Mouse (Mus musculus): ENCODE measurements around the gene Ocel1. TPM values are rescaled to one million over a fixed set of nuclear protein-coding genes. Genes with fewer than 3 reads are reported as not detected.

Gene Ocel1
- total RNA-seq, 4 experiments from 2014 or later = 15.9 to 18.8 (median 17.7) TPM

- no peak for DNase-seq
Observed at GRCm38 (mm10) chr8:71379512-71380075, 8.5 kb downstream of the Ocel1 start.

DNA sequence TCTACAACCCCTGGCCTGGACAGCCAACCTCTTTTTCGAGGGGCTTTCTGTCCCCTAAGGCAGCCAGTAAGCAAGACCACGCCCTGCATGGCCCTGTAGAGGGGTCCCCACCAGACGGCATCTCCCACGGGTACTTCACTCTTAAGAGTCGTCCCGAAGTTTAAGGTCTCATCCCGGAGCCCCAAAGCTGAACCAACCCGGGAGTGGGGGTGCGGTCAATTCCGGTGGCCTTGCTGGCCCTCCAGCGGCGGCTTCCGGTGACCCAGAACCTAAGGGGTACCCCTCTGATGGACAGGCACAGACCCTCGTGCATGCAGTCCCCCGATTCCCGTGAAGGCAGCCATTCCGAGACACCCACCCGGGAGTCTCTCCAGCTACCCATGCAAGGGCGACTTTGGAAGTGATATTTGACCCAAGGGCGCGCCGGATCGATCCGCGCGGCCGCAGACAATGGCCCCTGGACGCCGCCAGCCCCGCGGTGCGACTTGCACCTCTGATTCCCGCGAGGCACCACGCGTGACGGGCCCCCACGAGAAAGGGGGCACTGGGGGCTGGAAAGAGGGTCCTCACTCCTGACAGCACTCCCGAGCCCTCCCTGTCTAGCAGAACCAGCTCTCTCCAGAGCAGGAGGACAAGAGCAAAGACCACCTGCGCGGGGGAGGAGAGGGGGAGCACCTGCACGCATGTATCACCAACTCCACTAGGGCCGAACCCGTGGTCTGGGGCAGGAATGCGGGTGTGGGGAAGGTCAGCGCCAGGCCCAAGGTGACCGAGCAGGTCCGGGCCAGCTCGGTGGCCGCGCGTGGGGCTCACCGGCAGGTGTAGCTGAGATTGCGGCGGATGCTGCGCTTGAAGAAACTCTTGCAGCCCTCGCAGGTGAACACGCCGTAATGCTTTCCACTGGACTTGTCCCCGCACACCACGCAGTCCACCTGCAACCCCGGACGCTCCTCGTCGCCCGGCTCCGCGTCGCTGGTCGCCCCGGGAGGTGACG, 9.4 kb downstream of the Ocel1 start:
- no peak for DNase-seq

DNA sequence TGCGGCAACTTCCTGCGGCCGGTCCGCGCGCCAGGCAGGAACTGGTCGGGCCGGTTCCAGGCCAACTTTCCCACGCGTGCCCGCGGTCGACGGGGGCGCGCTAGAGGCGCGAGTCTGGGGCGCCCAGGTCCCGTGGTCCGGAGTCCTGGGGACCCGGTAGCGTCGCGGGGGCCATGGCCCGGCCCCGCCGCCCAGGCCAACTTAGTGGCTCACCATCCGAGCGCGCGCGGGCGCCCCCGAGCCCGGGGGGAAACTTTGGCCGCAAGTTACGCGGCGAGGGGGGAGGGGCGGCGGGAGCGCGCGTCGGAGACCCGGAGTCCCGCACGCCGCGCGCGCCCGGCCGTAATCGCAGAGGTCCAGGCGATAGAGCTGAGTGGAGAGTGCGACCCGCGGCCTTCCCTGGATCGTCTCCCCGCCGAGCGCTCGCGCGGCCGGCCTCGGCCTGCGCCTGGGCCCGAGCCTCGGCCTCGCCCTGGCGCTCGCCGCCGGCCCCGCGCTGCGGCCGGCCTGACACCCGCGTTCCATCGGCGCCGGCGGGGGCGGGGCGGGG, 10.4 kb downstream of the Ocel1 start, which contains the start of gene Nr2f6:
Nr2f6 (minus strand) TSS at position 540 of the 550 bp plus-strand sequence.
- no peak for DNase-seq

DNA sequence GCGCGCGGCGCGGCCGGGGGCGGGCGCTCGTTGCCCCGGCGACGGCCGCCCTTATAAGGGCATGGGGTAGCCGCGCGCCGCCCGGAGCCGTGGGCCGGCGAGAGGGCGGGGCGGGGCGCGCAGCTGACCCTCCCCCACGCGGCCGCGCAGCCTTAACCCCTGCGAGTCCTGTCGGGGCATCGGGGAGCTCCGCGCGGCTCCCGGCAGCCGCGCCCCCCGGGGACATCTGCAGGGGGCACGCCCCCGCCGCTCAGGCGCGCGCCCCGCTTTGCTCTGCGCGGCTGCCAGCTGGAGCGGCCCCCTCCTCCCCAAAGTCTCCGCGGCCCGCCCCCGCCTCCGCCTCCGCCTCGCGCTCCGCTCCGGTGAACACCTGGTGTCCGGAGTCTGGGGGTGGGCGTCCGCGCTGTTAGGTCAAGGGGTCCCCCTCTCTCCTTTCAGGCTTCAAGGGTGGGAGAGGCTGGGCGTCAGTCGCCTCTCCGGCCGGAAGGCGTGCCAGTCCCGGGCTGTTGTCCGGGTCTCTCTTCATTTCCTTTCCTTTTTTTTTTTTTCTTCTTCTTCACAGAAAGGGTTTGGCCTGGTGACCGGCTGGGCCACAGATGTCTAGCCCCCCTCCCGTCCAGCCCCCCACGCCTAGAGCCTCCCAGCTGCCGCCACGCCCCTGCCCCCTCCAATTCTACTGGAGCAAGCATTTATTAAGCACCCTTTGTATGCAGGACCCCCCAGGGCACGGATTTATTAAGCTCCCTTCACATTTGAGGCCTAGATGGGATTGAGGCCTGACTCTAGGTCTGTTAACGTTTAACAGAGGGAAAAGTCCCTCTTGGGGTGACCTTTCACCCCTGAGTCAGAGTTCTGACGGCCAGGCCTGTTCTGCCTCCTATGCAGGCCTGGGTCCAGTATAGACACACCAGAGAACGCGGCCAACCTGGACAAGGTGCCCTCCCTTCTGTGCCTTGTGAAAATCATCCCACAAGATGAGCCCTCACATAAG, 11.2 kb downstream of the Ocel1 start:
- DNase-seq = peak; percentile 84

DNA sequence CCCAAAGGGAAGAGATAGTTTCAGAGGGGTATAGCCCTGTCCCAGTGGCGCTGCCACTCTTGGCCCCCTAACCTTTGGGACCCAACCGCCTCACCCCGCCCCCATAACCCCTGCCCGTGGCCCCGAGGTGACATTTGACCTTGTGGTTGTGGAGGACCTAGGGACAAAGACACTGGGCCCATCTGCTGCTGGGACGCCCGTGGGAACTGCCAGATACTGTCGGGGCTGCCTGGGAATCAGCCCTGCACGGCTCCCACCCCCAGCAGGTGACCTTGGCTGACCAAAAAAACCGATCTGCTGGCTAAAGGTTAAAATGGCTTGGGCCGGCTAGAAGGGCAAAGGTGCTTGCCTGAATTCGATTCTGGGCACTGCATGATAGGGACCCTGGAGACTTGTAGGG, 12.3 kb downstream of the Ocel1 start:
- no peak for DNase-seq

- DNase-seq = no peak
Observed at GRCm38 (mm10) chr8:71383860-71384259, 12.8 kb downstream of the Ocel1 start.

- DNase-seq = no peak
Observed at GRCm38 (mm10) chr8:71385212-71385835, 14.2 kb downstream of the Ocel1 start.

GRCm38 (mm10) chr8:71388267-71388666, 17.2 kb downstream of the Ocel1 start:
- no peak for DNase-seq

GRCm38 (mm10) chr8:71391696-71392095, 20.6 kb downstream of the Ocel1 start:
- DNase-seq = peak; percentile 0

GRCm38 (mm10) chr8:71392391-71392790, 21.3 kb downstream of the Ocel1 start:
- peak; percentile 1 for DNase-seq

GRCm38 (mm10) chr8:71392871-71393270, 21.8 kb downstream of the Ocel1 start:
- peak; percentile 17 for DNase-seq

GRCm38 (mm10) chr8:71394481-71394880, 23.4 kb downstream of the Ocel1 start:
- no peak for DNase-seq

DNA sequence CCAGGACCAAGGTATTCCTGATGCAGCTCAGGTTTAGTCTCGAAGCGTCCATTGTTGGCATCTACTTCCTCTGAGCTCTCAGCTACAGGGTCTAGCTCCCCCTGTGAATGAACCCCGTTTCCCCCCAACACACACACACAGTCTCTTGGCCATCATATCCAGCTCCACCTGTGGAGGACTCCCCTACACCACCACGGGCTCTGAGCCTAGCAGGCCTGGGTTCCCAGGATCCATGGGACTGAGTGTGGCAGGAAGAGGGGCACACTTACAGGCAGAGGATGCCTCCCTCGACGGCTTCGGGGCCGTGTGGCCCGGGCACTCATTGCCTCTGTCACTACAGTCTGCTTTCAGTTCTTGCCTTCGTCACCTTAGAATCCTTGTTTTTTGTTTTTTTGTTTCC, 24.0 kb downstream of the Ocel1 start:
- no peak for DNase-seq

DNA sequence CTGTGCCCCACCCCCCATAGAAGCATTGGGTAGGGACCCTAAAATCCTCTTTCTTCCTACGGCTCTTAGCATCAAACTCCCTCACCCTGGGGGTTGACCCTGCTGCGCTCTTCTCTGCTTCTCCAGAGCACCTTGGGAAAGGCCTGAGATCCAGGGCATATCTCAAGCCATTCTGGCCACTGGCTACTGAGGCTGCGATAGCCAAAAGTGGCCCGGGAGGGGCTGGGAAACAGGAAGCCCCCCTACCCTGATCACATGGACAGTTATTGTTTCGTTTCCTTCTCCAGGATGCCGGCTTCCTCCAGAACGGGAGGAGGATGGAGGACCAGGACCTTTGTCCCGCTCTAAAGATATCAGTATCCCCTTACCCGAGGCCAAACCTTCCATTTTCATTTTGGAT, 24.5 kb downstream of the Ocel1 start, which contains the start of gene Ushbp1:
Ushbp1 (minus strand) TSS at position 174 of the 400 bp plus-strand sequence.
- peak; percentile 53 for DNase-seq

DNA sequence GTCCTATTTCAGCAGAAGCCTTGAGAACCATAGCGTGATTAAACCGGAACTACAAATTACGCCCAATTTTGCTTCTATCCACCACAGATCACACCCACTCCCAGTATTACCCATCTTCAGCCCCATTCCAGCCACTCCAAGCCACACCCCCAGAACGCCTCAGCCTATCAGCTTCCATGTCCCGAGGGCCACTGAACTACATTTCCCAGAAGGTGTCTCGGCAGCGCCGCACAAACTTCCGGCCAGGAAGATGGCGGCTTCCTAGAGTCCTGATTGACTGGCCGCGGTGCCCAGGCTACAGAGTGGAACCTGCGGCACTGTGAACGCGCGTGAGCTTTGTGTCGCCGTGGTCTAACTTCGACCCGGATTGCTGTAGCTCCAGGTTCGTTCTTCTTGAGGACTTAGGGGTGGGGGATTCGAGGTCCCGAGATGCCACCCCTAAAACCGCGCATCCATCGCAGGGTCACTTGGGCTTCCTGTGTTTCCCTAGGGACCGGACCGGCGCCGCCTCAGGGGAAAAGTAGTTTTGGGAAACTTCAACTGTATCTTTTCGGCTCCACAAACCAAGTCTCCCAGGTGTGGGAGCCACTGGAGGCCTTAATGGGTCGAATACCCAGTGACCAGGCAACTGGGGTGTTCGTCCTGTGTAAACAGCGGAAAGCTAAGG, 25.7 kb downstream of the Ocel1 start, which contains the start of gene Babam1:
Babam1 (plus strand) TSS at position 223 of the 667 bp plus-strand sequence.
- peak; percentile 97 for DNase-seq

DNA sequence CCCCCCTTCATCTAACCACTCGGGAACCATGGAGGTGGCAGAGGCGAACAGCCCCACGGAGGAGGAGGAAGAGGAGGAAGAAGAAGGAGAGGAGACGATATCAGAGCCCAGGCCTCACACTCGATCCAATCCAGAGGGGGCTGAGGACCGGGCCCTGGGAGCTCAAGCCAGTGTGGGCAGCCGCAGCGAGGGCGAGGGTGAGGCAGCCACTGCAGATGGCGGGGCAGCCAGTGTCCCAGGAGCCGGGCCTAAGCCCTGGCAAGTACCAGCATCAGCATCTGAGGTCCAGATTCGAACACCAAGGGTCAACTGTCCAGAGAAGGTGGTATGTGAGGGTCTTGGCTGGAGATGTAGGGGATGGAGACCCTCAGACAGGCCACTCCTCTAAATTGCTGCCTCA, 26.6 kb downstream of the Ocel1 start:
- no peak for DNase-seq

DNA sequence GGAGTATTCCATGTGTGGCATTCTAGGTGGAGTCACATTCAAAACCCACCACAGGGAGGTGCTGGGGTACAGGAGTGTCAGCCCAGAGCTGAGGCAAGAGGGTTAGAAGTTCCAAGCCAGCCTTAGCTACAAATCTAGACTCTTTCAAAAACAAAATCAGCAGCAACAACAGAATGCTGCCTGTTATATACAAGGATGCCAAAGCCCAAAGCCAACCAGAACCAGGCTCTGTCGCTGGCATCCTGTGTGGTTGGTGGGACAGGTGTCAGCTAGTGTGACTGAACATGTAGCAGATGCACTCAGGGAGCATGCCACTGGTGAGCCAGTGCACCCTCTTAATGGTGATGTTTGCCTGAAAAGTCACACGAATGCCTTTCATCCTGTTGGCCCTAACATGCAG, 29.7 kb downstream of the Ocel1 start:
- DNase-seq = no peak

DNA sequence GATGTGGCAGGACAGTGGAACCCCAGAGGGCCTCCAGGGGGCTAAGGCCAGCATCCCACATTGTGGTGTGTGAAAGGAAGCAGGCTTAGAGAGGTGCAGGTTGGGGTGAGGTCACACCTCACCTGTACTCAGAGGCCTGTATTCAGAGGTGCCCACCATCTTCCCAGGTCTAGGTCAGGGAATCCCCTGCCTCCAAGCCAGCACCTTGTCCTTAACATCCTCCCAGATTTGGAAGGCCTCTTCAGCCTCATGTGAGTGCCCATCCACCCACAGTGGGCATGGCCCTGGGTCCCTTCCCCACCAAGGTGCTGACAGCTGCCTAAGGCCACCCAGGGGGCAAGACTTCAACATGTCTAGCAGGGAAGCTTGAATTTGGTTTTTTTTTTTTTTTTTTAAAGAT, 30.4 kb downstream of the Ocel1 start:
- DNase-seq = no peak

DNA sequence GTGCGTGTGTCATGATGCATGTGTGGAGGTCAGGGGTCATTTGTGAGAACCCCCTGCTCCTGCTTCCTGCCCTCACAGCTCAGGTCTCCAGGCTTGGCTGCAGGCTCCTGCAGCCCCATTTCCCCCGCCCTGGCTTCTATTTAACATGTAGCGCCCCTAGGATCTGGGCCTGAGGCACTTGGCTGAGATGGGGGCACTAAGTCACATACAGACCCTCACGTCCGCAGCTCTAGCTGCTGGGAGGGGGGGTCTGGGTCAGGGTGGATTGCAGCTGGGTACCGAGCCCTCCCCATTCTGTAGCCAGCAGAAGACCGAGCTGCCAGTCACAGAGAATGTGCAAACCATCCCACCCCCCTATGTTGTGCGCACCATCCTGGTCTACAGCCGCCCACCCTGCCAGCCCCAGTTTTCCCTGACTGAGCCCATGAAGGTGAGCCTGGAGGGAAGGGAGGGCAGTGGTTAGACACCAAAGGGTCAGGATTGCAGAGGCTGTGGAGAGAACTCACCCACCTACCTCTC, 31.4 kb downstream of the Ocel1 start:
- no peak for DNase-seq

DNA sequence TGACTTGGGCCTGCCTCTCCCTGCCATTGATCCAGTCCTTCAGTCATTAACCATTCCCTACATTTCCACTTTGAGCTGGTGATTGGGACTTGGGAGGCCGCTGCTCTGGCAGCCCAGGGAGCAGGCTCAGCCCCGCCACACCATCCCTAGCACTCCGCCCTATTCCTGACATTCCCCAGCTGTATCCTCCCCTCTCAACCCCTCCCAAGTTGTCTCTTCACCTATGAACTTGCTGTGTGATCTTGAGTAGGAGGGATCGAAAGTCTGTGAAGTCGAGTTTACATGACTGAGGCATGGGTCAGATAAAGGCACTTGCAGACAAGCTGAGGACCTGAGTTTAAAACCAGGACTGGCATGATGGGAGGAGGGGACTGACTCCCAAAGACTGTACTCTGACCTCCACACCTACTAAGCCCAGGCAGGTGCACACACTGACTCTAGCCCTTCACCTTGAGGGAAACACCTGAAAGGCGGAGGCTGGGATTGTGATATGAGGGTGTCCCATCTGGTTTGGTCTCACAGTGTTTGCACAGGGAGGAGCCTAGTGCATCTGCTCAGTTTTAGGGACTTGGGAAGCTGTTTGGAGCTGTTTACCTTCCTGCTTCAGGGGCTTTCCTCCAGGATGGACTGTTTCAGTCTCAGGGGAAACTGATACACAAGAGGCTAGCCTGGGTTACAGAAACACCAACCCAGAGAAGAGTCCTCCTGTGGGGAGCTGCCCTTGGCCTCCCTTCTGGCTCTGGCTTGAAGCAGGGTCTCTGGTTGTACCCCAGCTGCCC, 32.2 kb downstream of the Ocel1 start:
- no peak for DNase-seq
